Mouse (Mus musculus): ENCODE data around the gene 1300017J02Rik. TPM values are rescaled to one million over a fixed set of nuclear protein-coding genes. Genes with fewer than 3 reads are reported as not detected.

1300017J02Rik gene
- polyA plus RNA-seq, 1 experiment from 2014 or later: 1.6 TPM

DNA sequence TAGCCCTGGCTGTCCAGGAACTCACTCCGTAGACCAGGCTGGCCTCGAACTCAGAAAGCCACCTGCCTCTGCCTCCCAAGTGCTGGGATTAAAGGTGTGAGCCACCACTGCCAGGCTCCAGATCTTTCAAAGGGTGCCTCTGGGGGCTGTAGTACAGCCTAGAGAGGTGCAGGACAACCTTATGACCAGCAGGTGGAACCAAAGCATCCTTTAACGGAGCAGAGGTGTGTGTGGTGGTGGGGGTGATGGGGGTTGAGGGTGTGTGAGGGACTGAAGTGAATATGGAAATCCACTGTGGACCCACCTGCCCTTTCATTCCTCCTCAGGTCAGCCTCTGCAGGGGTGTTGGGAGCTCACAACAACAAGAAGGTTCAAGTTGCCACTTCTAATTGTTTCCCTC, 79.4 kb downstream of the 1300017J02Rik start:
- H3K4me1 ChIP-seq (ENCODE audit: control insufficient read depth, insufficient read depth, low read length): no peaks in the 10 kb centered on the region
- H3K4me3 ChIP-seq (ENCODE audit: low read depth, low read length): no peak overlapping the region
- no peak overlapping the region for H3K9ac ChIP-seq (replicated peaks; ENCODE audit: low read length)
- H3K9me3 ChIP-seq (replicated peaks; ENCODE audit: control insufficient read depth, low read length): no peaks in the 10 kb centered on the region
- H3K4me2 ChIP-seq (ENCODE audit: low read depth, low read length): no peak overlapping the region
- no peak overlapping the region for H3K27ac ChIP-seq (replicated peaks; ENCODE audit: low read depth, low read length)
- DNase-seq (ENCODE audit: low spot score): peak; percentile 38
- no peaks in the 10 kb centered on the region for H3K36me3 ChIP-seq (replicated peaks; ENCODE audit: control insufficient read depth, insufficient read depth, low read depth, low read length)
- WGBS: 66% methylated on average over 3 of the region's 3 CpGs
- no peak for ATAC-seq (replicated peaks; ENCODE audit: insufficient number of reproducible peaks, low FRiP score, low TSS enrichment, low read depth)
- no peaks in the 10 kb centered on the region for H3K27me3 ChIP-seq (ENCODE audit: control insufficient read depth, insufficient read depth, low read length)

DNA sequence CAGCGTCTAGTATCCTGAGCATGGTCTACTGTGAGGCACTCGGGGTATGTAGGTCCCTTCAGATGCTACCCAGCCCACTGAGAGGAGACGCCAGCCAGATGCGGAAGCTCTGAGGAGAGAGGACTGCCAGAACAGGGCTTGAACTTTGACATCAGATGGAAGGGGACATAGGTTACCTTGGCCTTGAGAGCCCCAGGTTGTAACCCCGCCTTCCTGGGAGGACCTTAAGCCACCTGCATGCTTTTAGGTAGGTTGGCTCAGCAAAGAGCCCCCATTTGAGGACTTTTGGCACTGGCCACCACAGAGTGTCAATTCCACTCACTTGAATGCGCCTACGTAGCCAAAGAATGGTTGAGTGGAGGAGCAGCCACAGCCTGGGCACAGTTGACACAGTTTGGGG, 80.2 kb downstream of the 1300017J02Rik start:
- no peaks in the 10 kb centered on the region for H3K4me1 ChIP-seq (ENCODE audit: control insufficient read depth, insufficient read depth, low read length)
- no peaks in the 10 kb centered on the region for H3K36me3 ChIP-seq (replicated peaks; ENCODE audit: control insufficient read depth, insufficient read depth, low read depth, low read length)
- no peak overlapping the region for H3K9ac ChIP-seq (replicated peaks; ENCODE audit: low read length)
- H3K9me3 ChIP-seq (replicated peaks; ENCODE audit: control insufficient read depth, low read length): no peaks in the 10 kb centered on the region
- no peak overlapping the region for H3K4me3 ChIP-seq (ENCODE audit: low read depth, low read length)
- no peak for ATAC-seq (replicated peaks; ENCODE audit: insufficient number of reproducible peaks, low FRiP score, low TSS enrichment, low read depth)
- no peak for DNase-seq (ENCODE audit: low spot score)
- H3K4me2 ChIP-seq (ENCODE audit: low read depth, low read length): no peak overlapping the region
- H3K27me3 ChIP-seq (ENCODE audit: control insufficient read depth, insufficient read depth, low read length): no peaks in the 10 kb centered on the region
- WGBS: 90% methylated on average over 7 of the region's 7 CpGs
- H3K27ac ChIP-seq (replicated peaks; ENCODE audit: low read depth, low read length): no peak overlapping the region

GRCm38 (mm10) chr9:103214281-103214680, 90.6 kb downstream of the 1300017J02Rik start:
- 68% methylated on average over 6 of the region's 6 CpGs for WGBS
- Histone ChIP-seq H3K4me2 (ENCODE audit: low read depth, low read length) (no peak overlapping the region), H3K4me1 (ENCODE audit: control insufficient read depth, insufficient read depth, low read length) (no peaks in the 10 kb centered on the region), H3K9ac (replicated peaks; ENCODE audit: low read length) (no peak overlapping the region), H3K27ac (replicated peaks; ENCODE audit: low read depth, low read length) (no peak overlapping the region), H3K27me3 (ENCODE audit: control insufficient read depth, insufficient read depth, low read length) (no peaks in the 10 kb centered on the region), H3K36me3 (replicated peaks; ENCODE audit: control insufficient read depth, insufficient read depth, low read depth, low read length) (no peaks in the 10 kb centered on the region), H3K4me3 (ENCODE audit: low read depth, low read length) (no peak overlapping the region), H3K9me3 (replicated peaks; ENCODE audit: control insufficient read depth, low read length) (no peaks in the 10 kb centered on the region)
- no peak for DNase-seq (ENCODE audit: low spot score)
- no peak for ATAC-seq (replicated peaks; ENCODE audit: insufficient number of reproducible peaks, low FRiP score, low TSS enrichment, low read depth)

DNA sequence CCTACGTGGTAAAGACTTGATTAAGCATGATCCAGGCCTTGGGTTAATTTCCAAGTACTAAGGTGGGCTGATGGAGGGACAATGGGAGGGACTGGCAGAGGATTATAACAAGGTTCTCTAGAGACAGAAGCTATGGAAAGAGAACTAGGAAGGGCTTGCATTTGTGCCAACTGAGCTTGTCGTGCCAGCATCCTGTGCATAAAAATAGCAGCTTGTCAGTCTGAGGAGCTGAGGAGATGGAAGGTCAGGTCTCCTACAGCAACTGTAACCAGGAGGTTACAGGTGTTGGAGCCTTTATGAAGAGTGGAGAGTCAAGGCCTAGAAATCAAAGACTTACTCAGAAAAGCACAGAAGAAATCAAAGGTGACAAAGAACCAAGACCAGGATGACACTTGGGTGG, 91.3 kb downstream of the 1300017J02Rik start:
- no peak for DNase-seq (ENCODE audit: low spot score)
- Histone ChIP-seq H3K9ac (replicated peaks; ENCODE audit: low read length) (no peak overlapping the region), H3K9me3 (replicated peaks; ENCODE audit: control insufficient read depth, low read length) (no peaks in the 10 kb centered on the region), H3K36me3 (replicated peaks; ENCODE audit: control insufficient read depth, insufficient read depth, low read depth, low read length) (no peaks in the 10 kb centered on the region), H3K4me3 (ENCODE audit: low read depth, low read length) (no peak overlapping the region), H3K4me2 (ENCODE audit: low read depth, low read length) (no peak overlapping the region), H3K27me3 (ENCODE audit: control insufficient read depth, insufficient read depth, low read length) (no peaks in the 10 kb centered on the region), H3K27ac (replicated peaks; ENCODE audit: low read depth, low read length) (no peak overlapping the region), H3K4me1 (ENCODE audit: control insufficient read depth, insufficient read depth, low read length) (no peaks in the 10 kb centered on the region)
- WGBS: 78% methylated on average over 2 of the region's 2 CpGs
- no peak for ATAC-seq (replicated peaks; ENCODE audit: insufficient number of reproducible peaks, low FRiP score, low TSS enrichment, low read depth)

GRCm38 (mm10) chr9:103212654-103213420, 92.0 kb downstream of the 1300017J02Rik start:
- Histone ChIP-seq H3K9ac (replicated peaks; ENCODE audit: low read length) (no peak overlapping the region), H3K9me3 (replicated peaks; ENCODE audit: control insufficient read depth, low read length) (no peaks in the 10 kb centered on the region), H3K4me3 (ENCODE audit: low read depth, low read length) (no peak overlapping the region), H3K4me1 (ENCODE audit: control insufficient read depth, insufficient read depth, low read length) (no peaks in the 10 kb centered on the region), H3K36me3 (replicated peaks; ENCODE audit: control insufficient read depth, insufficient read depth, low read depth, low read length) (no peaks in the 10 kb centered on the region), H3K4me2 (ENCODE audit: low read depth, low read length) (no peak overlapping the region), H3K27me3 (ENCODE audit: control insufficient read depth, insufficient read depth, low read length) (no peaks in the 10 kb centered on the region), H3K27ac (replicated peaks; ENCODE audit: low read depth, low read length) (no peak overlapping the region)
- 81% methylated on average over 28 of the region's 28 CpGs for WGBS
- DNase-seq (ENCODE audit: low spot score) (no peak), ATAC-seq (replicated peaks; ENCODE audit: insufficient number of reproducible peaks, low FRiP score, low TSS enrichment, low read depth) (no peak)

- H3K4me3 ChIP-seq (ENCODE audit: low read depth, low read length): no peak overlapping the region
- H3K27ac ChIP-seq (replicated peaks; ENCODE audit: low read depth, low read length): no peak overlapping the region
- H3K4me2 ChIP-seq (ENCODE audit: low read depth, low read length): no peak overlapping the region
- H3K9me3 ChIP-seq (replicated peaks; ENCODE audit: control insufficient read depth, low read length): no peaks in the 10 kb centered on the region
- no peaks in the 10 kb centered on the region for H3K36me3 ChIP-seq (replicated peaks; ENCODE audit: control insufficient read depth, insufficient read depth, low read depth, low read length)
- no peaks in the 10 kb centered on the region for H3K4me1 ChIP-seq (ENCODE audit: control insufficient read depth, insufficient read depth, low read length)
- no peaks in the 10 kb centered on the region for H3K27me3 ChIP-seq (ENCODE audit: control insufficient read depth, insufficient read depth, low read length)
- WGBS: 48% methylated on average over 6 of the region's 6 CpGs
- DNase-seq (ENCODE audit: low spot score) (no peak), ATAC-seq (replicated peaks; ENCODE audit: insufficient number of reproducible peaks, low FRiP score, low TSS enrichment, low read depth) (no peak)
- H3K9ac ChIP-seq (replicated peaks; ENCODE audit: low read length): no peak overlapping the region
Observed at GRCm38 (mm10) chr9:103208802-103209423, 96.0 kb downstream of the 1300017J02Rik start.

DNA sequence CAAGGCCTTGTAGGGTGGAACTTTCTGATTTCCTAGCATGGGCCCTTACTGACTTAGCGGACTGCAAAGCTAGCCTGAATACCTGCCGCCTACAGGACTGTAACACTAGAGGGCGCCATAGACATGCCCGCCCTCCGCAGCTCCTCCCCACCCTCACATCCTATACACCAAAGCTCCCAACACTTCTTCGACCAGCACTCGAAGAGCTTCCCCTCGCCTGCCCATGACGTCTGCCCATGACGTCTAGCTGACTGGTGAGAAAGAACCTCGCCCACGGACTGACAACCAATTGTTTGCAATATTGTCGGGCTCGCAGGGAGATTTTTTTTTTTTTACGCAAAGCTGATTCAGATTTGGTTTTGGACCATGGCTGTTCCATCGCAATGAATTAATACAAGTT, 97.0 kb downstream of the 1300017J02Rik start:
- ATAC-seq (replicated peaks; ENCODE audit: insufficient number of reproducible peaks, low FRiP score, low TSS enrichment, low read depth) (peak; percentile 70), DNase-seq (ENCODE audit: low spot score) (peak; percentile 88)
- no peaks in the 10 kb centered on the region for H3K36me3 ChIP-seq (replicated peaks; ENCODE audit: control insufficient read depth, insufficient read depth, low read depth, low read length)
- 11% methylated on average over 16 of the region's 16 CpGs for WGBS
- no peak overlapping the region for H3K27ac ChIP-seq (replicated peaks; ENCODE audit: low read depth, low read length)
- no peaks in the 10 kb centered on the region for H3K4me1 ChIP-seq (ENCODE audit: control insufficient read depth, insufficient read depth, low read length)
- H3K4me3 ChIP-seq (ENCODE audit: low read depth, low read length): peak overlapping the region; percentile 17; the same call in 1 of the 2 replicates
- H3K9ac ChIP-seq (replicated peaks; ENCODE audit: low read length): no peak overlapping the region
- H3K27me3 ChIP-seq (ENCODE audit: control insufficient read depth, insufficient read depth, low read length): no peaks in the 10 kb centered on the region
- H3K4me2 ChIP-seq (ENCODE audit: low read depth, low read length): peak overlapping the region; percentile 38; the same call in 1 of the 2 replicates
- H3K9me3 ChIP-seq (replicated peaks; ENCODE audit: control insufficient read depth, low read length): no peaks in the 10 kb centered on the region

DNA sequence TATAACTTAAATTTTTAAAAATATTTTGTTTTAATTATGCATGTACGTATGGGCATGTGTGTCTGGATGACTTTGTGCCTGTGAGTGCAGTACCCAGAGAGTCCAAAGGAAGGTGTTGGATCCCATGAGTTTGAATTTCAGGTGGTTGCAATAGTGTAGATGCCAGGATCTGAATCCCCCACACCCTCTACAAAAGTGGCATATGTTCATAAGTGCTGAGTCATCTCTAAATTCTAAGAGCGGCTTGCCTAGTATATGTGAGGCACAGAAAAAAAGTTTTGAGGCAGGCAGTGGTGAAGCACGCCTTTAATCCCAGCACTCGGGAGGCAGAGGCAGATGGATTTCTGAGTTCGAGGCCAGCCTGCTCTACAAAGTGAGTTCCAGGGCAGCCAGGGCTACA, 99.1 kb downstream of the 1300017J02Rik start:
- Histone ChIP-seq H3K36me3 (replicated peaks; ENCODE audit: control insufficient read depth, insufficient read depth, low read depth, low read length) (no peaks in the 10 kb centered on the region), H3K27me3 (ENCODE audit: control insufficient read depth, insufficient read depth, low read length) (no peaks in the 10 kb centered on the region), H3K4me1 (ENCODE audit: control insufficient read depth, insufficient read depth, low read length) (no peaks in the 10 kb centered on the region), H3K4me2 (ENCODE audit: low read depth, low read length) (no peak overlapping the region), H3K4me3 (ENCODE audit: low read depth, low read length) (no peak overlapping the region), H3K9ac (replicated peaks; ENCODE audit: low read length) (no peak overlapping the region), H3K9me3 (replicated peaks; ENCODE audit: control insufficient read depth, low read length) (no peaks in the 10 kb centered on the region), H3K27ac (replicated peaks; ENCODE audit: low read depth, low read length) (no peak overlapping the region)
- WGBS: 92% methylated on average over 5 of the region's 5 CpGs
- DNase-seq (ENCODE audit: low spot score): no peak
- ATAC-seq (replicated peaks; ENCODE audit: insufficient number of reproducible peaks, low FRiP score, low TSS enrichment, low read depth): no peak

Data from embryonic facial prominence, embryonic 11.5 days (tissue).